Mouse (Mus musculus): ENCODE measurements around the gene Pptc7. TPM values are rescaled to one million over a fixed set of nuclear protein-coding genes. Genes with fewer than 3 reads are reported as not detected.

Pptc7 gene
- polyA plus RNA-seq, 1 experiment from 2014 or later: 7.1 TPM

- no peak overlapping the region for H3K27ac ChIP-seq (ENCODE audit: low read length)
- H3K4me3 ChIP-seq (ENCODE audit: low read depth, low read length): no peak overlapping the region
- no peaks in the 10 kb centered on the region for H3K4me1 ChIP-seq (ENCODE audit: control insufficient read depth, insufficient read depth, low read length)
- WGBS: 93% methylated on average over 3 of the region's 3 CpGs
- no peak for ATAC-seq
- 0 out of 2 replicates have a peak, but pooled peaks cover 11% of the 10 kb centered on the region for H3K36me3 ChIP-seq (ENCODE audit: control insufficient read depth, insufficient read depth, low read length)
- H3K9ac ChIP-seq (ENCODE audit: low read depth, low read length): no peak overlapping the region
- no peak overlapping the region for H3K4me2 ChIP-seq (ENCODE audit: low read length)
- no peaks in the 10 kb centered on the region for H3K27me3 ChIP-seq (ENCODE audit: control insufficient read depth, insufficient read depth, low read depth, low read length)
- H3K9me3 ChIP-seq (replicated peaks; ENCODE audit: control insufficient read depth, low read length, poor library complexity, severe bottlenecking): no peaks in the 10 kb centered on the region
These were observed 43.1 kb downstream of the Pptc7 start for GRCm38 (mm10) chr5:122327283-122327682.

GRCm38 (mm10) chr5:122330269-122330668, 46.1 kb downstream of the Pptc7 start:
- Histone ChIP-seq H3K4me2 (ENCODE audit: low read length) (no peak overlapping the region), H3K36me3 (ENCODE audit: control insufficient read depth, insufficient read depth, low read length) (0 out of 2 replicates have a peak, but pooled peaks cover 6% of the 10 kb centered on the region), H3K27ac (ENCODE audit: low read length) (no peak overlapping the region), H3K9ac (ENCODE audit: low read depth, low read length) (no peak overlapping the region), H3K4me3 (ENCODE audit: low read depth, low read length) (no peak overlapping the region), H3K4me1 (ENCODE audit: control insufficient read depth, insufficient read depth, low read length) (no peaks in the 10 kb centered on the region), H3K27me3 (ENCODE audit: control insufficient read depth, insufficient read depth, low read depth, low read length) (no peaks in the 10 kb centered on the region), H3K9me3 (replicated peaks; ENCODE audit: control insufficient read depth, low read length, poor library complexity, severe bottlenecking) (no peaks in the 10 kb centered on the region)
- 88% methylated on average over 4 of the region's 4 CpGs for WGBS
- no peak for ATAC-seq

- Histone ChIP-seq H3K27ac (ENCODE audit: low read length) (no peak overlapping the region), H3K9me3 (replicated peaks; ENCODE audit: control insufficient read depth, low read length, poor library complexity, severe bottlenecking) (no peaks in the 10 kb centered on the region), H3K4me3 (ENCODE audit: low read depth, low read length) (no peak overlapping the region), H3K9ac (ENCODE audit: low read depth, low read length) (no peak overlapping the region), H3K4me2 (ENCODE audit: low read length) (no peak overlapping the region), H3K36me3 (ENCODE audit: control insufficient read depth, insufficient read depth, low read length) (peaks cover 3% of the 10 kb centered on the region; the same call in 1 of the 2 replicates), H3K4me1 (ENCODE audit: control insufficient read depth, insufficient read depth, low read length) (no peaks in the 10 kb centered on the region), H3K27me3 (ENCODE audit: control insufficient read depth, insufficient read depth, low read depth, low read length) (no peaks in the 10 kb centered on the region)
- no peak for ATAC-seq
- WGBS: 72% methylated on average over 3 of the region's 3 CpGs
These were observed 50.5 kb downstream of the Pptc7 start for GRCm38 (mm10) chr5:122334682-122335081.

GRCm38 (mm10) chr5:122336554-122337294, 52.6 kb downstream of the Pptc7 start:
- ATAC-seq: no peak
- Histone ChIP-seq H3K36me3 (ENCODE audit: control insufficient read depth, insufficient read depth, low read length) (peaks cover 3% of the 10 kb centered on the region; the same call in 1 of the 2 replicates), H3K4me2 (ENCODE audit: low read length) (no peak overlapping the region), H3K27ac (ENCODE audit: low read length) (no peak overlapping the region), H3K9ac (ENCODE audit: low read depth, low read length) (no peak overlapping the region), H3K27me3 (ENCODE audit: control insufficient read depth, insufficient read depth, low read depth, low read length) (no peaks in the 10 kb centered on the region), H3K9me3 (replicated peaks; ENCODE audit: control insufficient read depth, low read length, poor library complexity, severe bottlenecking) (no peaks in the 10 kb centered on the region), H3K4me3 (ENCODE audit: low read depth, low read length) (no peak overlapping the region), H3K4me1 (ENCODE audit: control insufficient read depth, insufficient read depth, low read length) (no peaks in the 10 kb centered on the region)
- WGBS: 91% methylated on average over 7 of the region's 7 CpGs

- Histone ChIP-seq H3K9ac (ENCODE audit: low read depth, low read length) (no peak overlapping the region), H3K36me3 (ENCODE audit: control insufficient read depth, insufficient read depth, low read length) (peaks cover 3% of the 10 kb centered on the region; the same call in 1 of the 2 replicates)
These were observed 58.7 kb downstream of the Pptc7 start for GRCm38 (mm10) chr5:122342874-122343273.

GRCm38 (mm10) chr5:122343768-122344167, 59.6 kb downstream of the Pptc7 start:
- H3K4me3 ChIP-seq (ENCODE audit: low read depth, low read length): no peak overlapping the region
- WGBS: 54% methylated on average over 7 of the region's 7 CpGs
- no peak for ATAC-seq
- peaks cover under 1% of the 10 kb centered on the region; the same call in 1 of the 2 replicates for H3K36me3 ChIP-seq (ENCODE audit: control insufficient read depth, insufficient read depth, low read length)
- no peaks in the 10 kb centered on the region for H3K9me3 ChIP-seq (replicated peaks; ENCODE audit: control insufficient read depth, low read length, poor library complexity, severe bottlenecking)
- H3K4me1 ChIP-seq (ENCODE audit: control insufficient read depth, insufficient read depth, low read length): no peaks in the 10 kb centered on the region
- no peak overlapping the region for H3K4me2 ChIP-seq (ENCODE audit: low read length)
- no peak overlapping the region for H3K9ac ChIP-seq (ENCODE audit: low read depth, low read length)
- no peaks in the 10 kb centered on the region for H3K27me3 ChIP-seq (ENCODE audit: control insufficient read depth, insufficient read depth, low read depth, low read length)
- H3K27ac ChIP-seq (ENCODE audit: low read length): no peak overlapping the region

More at GRCm38 (mm10) chr5:122342874-122343273, 58.7 kb downstream of the Pptc7 start:
- H3K4me1 ChIP-seq (ENCODE audit: control insufficient read depth, insufficient read depth, low read length): no peaks in the 10 kb centered on the region
- no peak overlapping the region for H3K27ac ChIP-seq (ENCODE audit: low read length)
- H3K9me3 ChIP-seq (replicated peaks; ENCODE audit: control insufficient read depth, low read length, poor library complexity, severe bottlenecking): no peaks in the 10 kb centered on the region
- H3K27me3 ChIP-seq (ENCODE audit: control insufficient read depth, insufficient read depth, low read depth, low read length): no peaks in the 10 kb centered on the region
- H3K4me2 ChIP-seq (ENCODE audit: low read length): no peak overlapping the region
- 83% methylated on average over 1 of the region's 1 CpGs for WGBS
- no peak for ATAC-seq
- H3K4me3 ChIP-seq (ENCODE audit: low read depth, low read length): no peak overlapping the region

GRCm38 (mm10) chr5:122344260-122344659, 60.1 kb downstream of the Pptc7 start:
- WGBS: 10% methylated on average over 5 of the region's 5 CpGs
- H3K4me2 ChIP-seq (ENCODE audit: low read length): no peak overlapping the region
- H3K9me3 ChIP-seq (replicated peaks; ENCODE audit: control insufficient read depth, low read length, poor library complexity, severe bottlenecking): no peaks in the 10 kb centered on the region
- no peak for ATAC-seq
- no peak overlapping the region for H3K27ac ChIP-seq (ENCODE audit: low read length)
- no peaks in the 10 kb centered on the region for H3K27me3 ChIP-seq (ENCODE audit: control insufficient read depth, insufficient read depth, low read depth, low read length)
- no peaks in the 10 kb centered on the region for H3K36me3 ChIP-seq (ENCODE audit: control insufficient read depth, insufficient read depth, low read length)
- no peak overlapping the region for H3K4me3 ChIP-seq (ENCODE audit: low read depth, low read length)
- H3K9ac ChIP-seq (ENCODE audit: low read depth, low read length): no peak overlapping the region
- no peaks in the 10 kb centered on the region for H3K4me1 ChIP-seq (ENCODE audit: control insufficient read depth, insufficient read depth, low read length)

- 81% methylated on average over 4 of the region's 4 CpGs for WGBS
- ATAC-seq: no peak
- no peaks in the 10 kb centered on the region for H3K4me1 ChIP-seq (ENCODE audit: control insufficient read depth, insufficient read depth, low read length)
- no peak overlapping the region for H3K4me3 ChIP-seq (ENCODE audit: low read depth, low read length)
- H3K9me3 ChIP-seq (replicated peaks; ENCODE audit: control insufficient read depth, low read length, poor library complexity, severe bottlenecking): no peaks in the 10 kb centered on the region
- no peak overlapping the region for H3K9ac ChIP-seq (ENCODE audit: low read depth, low read length)
- no peaks in the 10 kb centered on the region for H3K27me3 ChIP-seq (ENCODE audit: control insufficient read depth, insufficient read depth, low read depth, low read length)
- no peaks in the 10 kb centered on the region for H3K36me3 ChIP-seq (ENCODE audit: control insufficient read depth, insufficient read depth, low read length)
- H3K27ac ChIP-seq (ENCODE audit: low read length): no peak overlapping the region
- no peak overlapping the region for H3K4me2 ChIP-seq (ENCODE audit: low read length)
These were observed 61.6 kb downstream of the Pptc7 start for GRCm38 (mm10) chr5:122345777-122346176.

- ATAC-seq: peak; percentile 93
- Histone ChIP-seq H3K27me3 (ENCODE audit: control insufficient read depth, insufficient read depth, low read depth, low read length) (no peaks in the 10 kb centered on the region), H3K4me3 (ENCODE audit: low read depth, low read length) (peak within 1 kb of the TSS; percentile 92), H3K9ac (ENCODE audit: low read depth, low read length) (peak within 1 kb of the TSS; percentile 81), H3K36me3 (ENCODE audit: control insufficient read depth, insufficient read depth, low read length) (no peaks in the 10 kb centered on the region), H3K4me1 (ENCODE audit: control insufficient read depth, insufficient read depth, low read length) (peaks cover 12% of the 10 kb centered on the region), H3K4me2 (ENCODE audit: low read length) (peak within 1 kb of the TSS; percentile 87), H3K9me3 (replicated peaks; ENCODE audit: control insufficient read depth, low read length, poor library complexity, severe bottlenecking) (no peaks in the 10 kb centered on the region), H3K27ac (ENCODE audit: low read length) (peak within 1 kb of the TSS; percentile 93)
- WGBS: 2% methylated on average over 51 of the region's 51 CpGs
These were observed 69.8 kb downstream of the Pptc7 start, which contains the start of the genes Rad9b and Vps29 for GRCm38 (mm10) chr5:122353807-122354491. Rad9b (minus strand) TSS chr5:122354233. Vps29 (plus strand) TSS chr5:122354369.
